Mouse (Mus musculus) forebrain, embryonic 14.5 days (tissue): ENCODE measurements around the gene Acsm5. TPM values are rescaled to one million over a fixed set of nuclear protein-coding genes. Genes with fewer than 3 reads are reported as not detected.

Experiments
- ATAC-seq: fragments of 200-750 bp; cut with Nextera tagmentation; 2 replicates; pipeline ENCODE4 v1.8.0; 2017; ENCODE audit warnings: mild to moderate bottlenecking, moderate library complexity
- DNase-seq: peaks from one replicate; pipeline ENCODE4 v3.0.0-alpha.2; 2015; ENCODE audit warnings: low spot score
- H3K27ac ChIP-seq: fragments of 300-500 bp; sonication (generic); 2 replicates; pipeline ENCODE4 v1.5.1; 2014; ENCODE audit warnings: low read depth, mild to moderate bottlenecking, control low read depth, low read length, moderate library complexity
- H3K27me3 ChIP-seq: fragments of 300-500 bp; sonication (generic); replicated peaks from 2 replicates; pipeline ENCODE4 v1.6.1; 2014; ENCODE audit warnings: low read length, control low read depth, mixed read lengths; ENCODE audit not compliant: control insufficient read depth, insufficient read depth
- H3K36me3 ChIP-seq: fragments of 300-500 bp; sonication (generic); 2 replicates; pipeline ENCODE4 v1.6.1; 2014; ENCODE audit warnings: low read length, control low read depth; ENCODE audit not compliant: control insufficient read depth, insufficient read depth
- H3K4me1 ChIP-seq: fragments of 300-500 bp; sonication (generic); 2 replicates; pipeline ENCODE4 v1.6.1; 2014; ENCODE audit warnings: antibody characterized with exemption, low read length, control low read depth; ENCODE audit not compliant: control insufficient read depth, insufficient read depth
- H3K4me2 ChIP-seq: fragments of 300-500 bp; sonication (generic); 2 replicates; pipeline ENCODE4 v1.6.1; 2014; ENCODE audit warnings: mild to moderate bottlenecking, control low read depth, low read length
- H3K4me3 ChIP-seq: fragments of 300-500 bp; sonication (generic); 2 replicates; pipeline ENCODE4 v1.5.1; 2014; ENCODE audit warnings: low read depth, low read length, control low read depth
- H3K9ac ChIP-seq: fragments of 300-500 bp; sonication (generic); 2 replicates; pipeline ENCODE4 v1.6.1; 2014; ENCODE audit warnings: mild to moderate bottlenecking, low read length, control low read depth, moderate library complexity
- H3K9me3 ChIP-seq: fragments of 300-500 bp; sonication (generic); replicated peaks from 2 replicates; pipeline ENCODE4 v1.6.1; 2016; ENCODE audit warnings: low read length, control low read depth, mixed read lengths; ENCODE audit not compliant: control insufficient read depth
- WGBS: fragments of 180-500 bp; shearing (Covaris S2); extraction: QIAGEN DNeasy Blood & Tissue Kit; methylation state at CpG from one replicate; pipeline ENCODE4 v1.1.7; 2014; 5-methylcytosine and 5-hydroxymethylcytosine counted together
- polyA plus RNA-seq: library from polyadenylated mRNA; unstranded; fragments of >200 nt; fragmentation: Nextera tagmentation; extraction: Ambion mirVana; gene quantifications from 2 replicates; pipeline ENCODE4 v1.2.1, GENCODE M21; 2014

Gene Acsm5
- polyA plus RNA-seq: not detected in 2 replicates

DNA sequence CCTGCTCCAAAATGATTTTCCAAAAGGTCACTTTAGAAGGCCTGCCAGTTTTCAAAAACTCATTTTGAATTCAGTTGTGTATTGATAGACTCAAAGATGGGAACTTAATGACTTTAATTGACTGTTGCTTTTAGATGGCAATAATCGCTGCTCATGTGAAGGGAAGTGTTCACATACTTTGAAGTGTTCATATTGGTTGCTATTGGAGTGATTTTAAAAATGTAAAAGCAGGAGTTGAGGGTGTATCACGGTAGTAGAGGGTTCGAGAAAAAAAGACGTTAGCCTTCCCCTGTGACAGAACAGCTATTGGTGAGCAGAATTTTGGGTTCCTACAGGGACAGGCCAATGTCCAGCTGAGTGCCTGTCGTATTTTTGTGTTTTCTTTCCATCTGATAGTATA lies at the start of gene Acsm5:
Gene Acsm5 (plus strand): TSS at position 301 of the 400 bp plus-strand sequence.
- no peak within 1 kb of the TSS for H3K9ac ChIP-seq
- H3K9me3 ChIP-seq: no peaks in the 10 kb centered on the region
- no peaks in the 10 kb centered on the region for H3K36me3 ChIP-seq
- H3K4me3 ChIP-seq: no peak within 1 kb of the TSS
- H3K27ac ChIP-seq: no peak within 1 kb of the TSS
- no peak within 1 kb of the TSS for H3K4me2 ChIP-seq
- H3K27me3 ChIP-seq: no peaks in the 10 kb centered on the region
- DNase-seq (no peak), ATAC-seq (no peak)
- no peaks in the 10 kb centered on the region for H3K4me1 ChIP-seq
- 71% methylated on average over 5 of the region's 5 CpGs for WGBS

DNA sequence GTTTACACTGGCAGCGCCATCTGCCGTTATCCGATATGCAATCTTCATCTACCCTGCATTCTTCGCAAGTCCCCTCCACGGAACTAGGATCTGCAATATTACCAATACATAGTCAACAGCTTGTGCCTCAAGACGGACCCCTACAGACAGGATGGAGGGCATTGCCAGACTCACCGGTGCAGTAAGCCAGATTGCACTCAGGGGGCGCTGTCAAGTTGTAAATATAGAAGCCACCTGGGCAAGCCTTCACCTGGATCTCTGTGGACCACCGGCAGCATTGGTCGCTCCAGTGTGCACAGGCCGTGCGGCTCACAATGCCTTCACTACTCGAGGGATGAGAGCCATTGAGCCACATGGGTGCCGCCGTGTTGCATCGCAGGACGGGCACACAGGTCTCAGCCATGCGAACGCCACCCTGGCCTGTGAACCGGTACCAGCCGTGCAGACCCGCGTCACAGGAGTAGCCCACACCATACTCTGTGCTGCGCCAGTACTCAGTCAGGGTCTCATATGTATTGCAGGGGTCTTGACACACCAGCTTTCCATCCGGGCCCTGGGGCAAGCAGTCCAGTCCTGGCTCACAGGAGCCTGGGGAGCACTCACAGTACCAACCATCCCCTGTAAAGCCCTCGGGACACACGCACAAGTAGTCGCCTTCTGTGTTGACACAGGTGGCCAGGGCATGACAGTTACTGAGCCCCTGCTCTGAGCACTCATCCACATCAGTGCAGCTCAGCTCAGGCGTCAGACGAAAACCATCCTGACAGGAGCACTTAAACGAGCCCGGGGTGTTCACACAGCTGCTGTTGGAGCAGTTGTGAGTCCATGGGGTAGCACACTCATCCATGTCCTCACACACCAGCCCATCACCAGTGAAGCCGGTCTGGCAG lies 42.5 kb upstream of the Acsm5 start:
- Histone ChIP-seq H3K9ac (no peak overlapping the region), H3K27ac (no peak overlapping the region), H3K36me3 (no peaks in the 10 kb centered on the region), H3K4me1 (no peaks in the 10 kb centered on the region), H3K9me3 (no peaks in the 10 kb centered on the region), H3K4me2 (no peak overlapping the region), H3K4me3 (no peak overlapping the region), H3K27me3 (no peaks in the 10 kb centered on the region)
- 82% methylated on average over 33 of the region's 33 CpGs for WGBS
- DNase-seq (no peak), ATAC-seq (no peak)

DNA sequence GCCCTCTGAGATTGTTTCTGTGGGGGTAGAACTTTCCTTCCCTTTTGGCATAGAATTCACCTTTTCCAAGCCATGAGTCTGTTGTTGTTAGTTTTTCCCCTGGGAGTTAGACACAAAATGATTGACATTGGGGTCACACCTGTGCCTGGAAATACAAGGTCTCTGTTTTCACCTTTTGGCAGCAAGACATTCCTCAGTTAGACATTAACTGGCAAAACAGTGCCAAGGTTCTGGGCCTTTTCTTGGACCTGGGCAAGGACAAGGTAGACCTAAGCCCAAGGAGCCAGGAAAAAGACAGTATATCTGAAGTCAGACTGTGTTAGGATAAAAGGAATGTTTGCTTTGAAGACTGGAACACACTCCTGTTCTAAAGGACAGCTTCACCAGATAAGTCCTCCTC lies 40.0 kb upstream of the Acsm5 start, which contains the start of gene Umod:
Gene Umod (minus strand): TSS at position 27 of the 400 bp plus-strand sequence.
- H3K9me3 ChIP-seq: no peaks in the 10 kb centered on the region
- ATAC-seq: no peak

DNA sequence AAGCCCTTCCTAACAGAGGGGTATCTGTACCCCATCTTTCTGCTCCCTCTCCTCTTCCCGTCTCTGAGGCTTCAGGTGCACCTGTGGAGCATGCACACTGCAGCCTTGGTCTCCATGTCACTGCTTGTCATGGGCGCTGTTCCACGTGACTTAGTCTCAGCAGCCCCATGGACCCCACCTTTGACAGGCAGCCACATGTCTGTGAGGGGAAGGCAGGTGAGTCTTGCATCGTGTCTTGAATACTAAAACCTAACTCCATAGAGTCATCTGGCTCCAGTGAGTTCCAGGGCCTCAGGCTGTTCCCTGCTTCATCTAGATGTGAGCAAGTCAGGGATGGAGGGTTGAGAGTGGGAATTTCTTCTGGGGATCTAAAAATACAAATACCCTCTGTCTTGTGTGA lies 35.1 kb upstream of the Acsm5 start:
- DNase-seq (no peak), ATAC-seq (no peak)
- H3K36me3 ChIP-seq: no peaks in the 10 kb centered on the region
- H3K4me1 ChIP-seq: no peaks in the 10 kb centered on the region
- 90% methylated on average over 4 of the region's 4 CpGs for WGBS
- no peaks in the 10 kb centered on the region for H3K9me3 ChIP-seq
- no peaks in the 10 kb centered on the region for H3K27me3 ChIP-seq
- no peak overlapping the region for H3K9ac ChIP-seq
- no peak overlapping the region for H3K4me2 ChIP-seq
- H3K27ac ChIP-seq: no peak overlapping the region
- no peak overlapping the region for H3K4me3 ChIP-seq

More for the DNA sequence above, 40.0 kb upstream of the Acsm5 start, which contains the start of gene Umod:
- H3K4me1 ChIP-seq: no peaks in the 10 kb centered on the region
- no peak within 1 kb of the TSS for H3K9ac ChIP-seq
- H3K4me2 ChIP-seq: no peak within 1 kb of the TSS
- no peak within 1 kb of the TSS for H3K4me3 ChIP-seq
- no peak within 1 kb of the TSS for H3K27ac ChIP-seq
- H3K36me3 ChIP-seq: no peaks in the 10 kb centered on the region
- DNase-seq: no peak
- no peaks in the 10 kb centered on the region for H3K27me3 ChIP-seq

DNA sequence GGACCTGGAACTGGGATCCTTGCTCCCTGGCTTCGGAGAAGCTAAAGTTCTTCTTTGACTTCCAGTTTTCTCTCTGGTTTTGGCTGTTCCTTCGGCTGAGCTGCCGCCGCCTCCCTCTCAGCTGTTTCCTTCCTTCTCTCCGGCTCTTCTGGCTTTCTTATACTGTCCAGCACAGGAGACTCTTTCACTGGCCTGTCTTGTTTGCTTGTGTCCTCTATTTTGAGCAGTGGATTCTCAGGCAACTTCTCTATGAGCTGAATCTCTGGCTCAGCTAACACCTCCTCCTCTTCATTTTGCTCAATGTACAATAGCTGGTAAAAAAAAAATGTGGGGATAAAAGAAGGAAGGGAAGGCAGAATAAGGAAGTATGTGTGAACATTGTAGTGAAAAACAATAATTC lies 32.6 kb upstream of the Acsm5 start:
- no peaks in the 10 kb centered on the region for H3K9me3 ChIP-seq

DNA sequence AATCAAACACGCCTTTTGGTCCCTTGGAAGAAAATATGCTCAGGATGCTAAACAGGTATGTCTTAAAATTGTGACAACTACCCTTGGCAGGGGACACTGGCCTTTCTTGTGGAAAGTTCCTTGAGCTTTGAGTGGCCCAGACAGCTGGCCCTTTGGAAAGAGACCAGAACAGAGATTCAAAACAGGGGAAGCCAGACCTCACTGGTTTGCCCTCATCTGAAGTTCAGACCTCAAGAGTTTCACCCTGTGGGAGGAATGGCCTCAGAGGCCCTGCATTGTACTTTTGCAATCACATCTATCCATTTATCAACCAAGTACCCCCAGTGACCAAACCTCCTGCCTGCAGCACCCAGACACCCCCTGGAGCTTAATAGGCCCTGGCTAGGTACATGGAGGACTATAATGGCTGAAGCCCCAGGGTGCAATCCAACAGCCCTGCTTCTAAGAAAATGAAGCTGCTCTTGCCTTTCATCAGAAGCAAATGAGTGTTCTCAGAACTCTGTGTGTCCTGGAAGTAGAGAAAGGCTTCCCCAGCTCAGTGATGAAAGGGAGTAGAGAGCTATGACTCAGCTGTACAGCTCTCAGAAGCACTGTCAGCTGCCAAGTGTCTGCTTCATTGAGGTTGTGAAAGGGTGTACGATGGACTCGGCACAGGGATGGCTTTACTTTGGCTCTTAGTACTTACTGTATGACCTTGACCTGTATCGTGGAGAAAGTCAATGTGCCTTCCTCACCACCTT lies 29.1 kb upstream of the Acsm5 start:
- Histone ChIP-seq H3K9ac (no peak overlapping the region), H3K4me3 (no peak overlapping the region), H3K4me1 (no peaks in the 10 kb centered on the region), H3K27ac (no peak overlapping the region), H3K4me2 (no peak overlapping the region), H3K27me3 (no peaks in the 10 kb centered on the region), H3K36me3 (no peaks in the 10 kb centered on the region), H3K9me3 (no peaks in the 10 kb centered on the region)
- WGBS: 90% methylated on average over 4 of the region's 4 CpGs
- ATAC-seq: no peak
- DNase-seq: no peak

More for the DNA sequence above, 32.6 kb upstream of the Acsm5 start:
- no peak overlapping the region for H3K27ac ChIP-seq
- no peaks in the 10 kb centered on the region for H3K36me3 ChIP-seq
- H3K4me2 ChIP-seq: no peak overlapping the region
- H3K4me1 ChIP-seq: no peaks in the 10 kb centered on the region
- ATAC-seq: no peak
- DNase-seq: no peak
- H3K4me3 ChIP-seq: no peak overlapping the region
- 96% methylated on average over 5 of the region's 5 CpGs for WGBS
- no peak overlapping the region for H3K9ac ChIP-seq
- H3K27me3 ChIP-seq: no peaks in the 10 kb centered on the region

DNA sequence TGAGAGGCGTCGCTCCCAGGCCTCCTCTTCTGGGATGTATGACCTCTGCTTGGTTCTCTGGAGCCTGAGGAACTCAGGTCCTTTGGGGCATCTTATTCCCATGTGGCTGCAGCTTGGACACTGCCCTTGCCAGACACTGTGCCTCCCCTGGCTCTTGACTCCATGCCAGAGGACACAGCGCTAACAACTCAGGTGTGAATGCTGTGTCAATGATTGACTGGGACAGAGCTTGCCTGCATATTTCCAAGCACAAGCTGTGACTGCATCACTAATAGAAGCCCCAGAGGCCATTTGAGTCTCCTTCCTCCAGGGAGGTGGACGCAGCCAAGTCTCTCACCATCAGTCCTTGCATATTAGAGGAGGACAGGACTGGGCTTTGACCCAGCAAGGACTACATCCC lies 8.1 kb upstream of the Acsm5 start:
- no peaks in the 10 kb centered on the region for H3K4me1 ChIP-seq
- 91% methylated on average over 4 of the region's 4 CpGs for WGBS
- no peak overlapping the region for H3K27ac ChIP-seq

DNA sequence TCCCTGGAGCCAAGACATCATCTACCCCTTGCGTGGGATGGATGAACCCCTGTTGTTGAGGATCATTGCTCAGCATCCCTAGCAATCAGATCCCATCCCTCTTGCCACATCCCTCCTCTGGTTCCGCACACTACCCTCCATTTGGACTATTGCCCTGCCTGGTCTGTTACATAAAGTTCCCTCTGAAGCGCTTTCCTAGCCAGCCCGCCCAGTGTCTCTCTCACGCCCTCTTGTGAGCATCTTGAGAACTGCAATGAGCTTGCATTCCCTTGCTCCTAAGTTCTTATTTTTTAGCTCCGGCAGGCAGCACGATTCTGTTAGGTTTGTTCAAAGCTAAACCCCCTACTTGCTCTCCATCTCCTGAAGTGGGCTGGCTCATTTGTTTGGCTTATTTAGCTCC lies 6.2 kb upstream of the Acsm5 start:
- Histone ChIP-seq H3K9me3 (no peaks in the 10 kb centered on the region), H3K27me3 (no peaks in the 10 kb centered on the region), H3K4me1 (no peaks in the 10 kb centered on the region), H3K27ac (no peak overlapping the region), H3K9ac (no peak overlapping the region), H3K4me3 (no peak overlapping the region), H3K36me3 (no peaks in the 10 kb centered on the region), H3K4me2 (no peak overlapping the region)
- peak; percentile 63 for DNase-seq
- WGBS: 20% methylated on average over 7 of the region's 7 CpGs
- no peak for ATAC-seq

More for the DNA sequence above, 8.1 kb upstream of the Acsm5 start:
- H3K36me3 ChIP-seq: no peaks in the 10 kb centered on the region
- H3K4me2 ChIP-seq: no peak overlapping the region
- DNase-seq: no peak
- H3K9me3 ChIP-seq: no peaks in the 10 kb centered on the region
- no peak for ATAC-seq
- H3K9ac ChIP-seq: no peak overlapping the region
- no peak overlapping the region for H3K4me3 ChIP-seq
- no peaks in the 10 kb centered on the region for H3K27me3 ChIP-seq
